Mouse (Mus musculus): ENCODE results near the gene Golph3l. TPM values are rescaled to one million over a fixed set of nuclear protein-coding genes. Genes with fewer than 3 reads are reported as not detected.

Golph3l gene
- polyA plus RNA-seq, 1 experiment, result 27.6 TPM

- Histone ChIP-seq H3K4me3 (ENCODE audit: insufficient read depth, low read length) (no peak overlapping the region), H3K4me1 (ENCODE audit: control insufficient read depth, insufficient read depth, low read length) (peaks cover 43% of the 10 kb centered on the region), H3K27ac (ENCODE audit: insufficient read depth, low read length) (peak overlapping the region; percentile 98)
- TF ChIP-seq POLR2A (IDR thresholded peaks at IDR 0.05; ENCODE audit: low read depth, low read length), result no peak
- no peak for TF ChIP-seq CTCF (IDR thresholded peaks at IDR 0.05; ENCODE audit: borderline replicate concordance, insufficient read depth, low read length)
Measured at GRCm38 (mm10) chr3:95668026-95668425, 79.3 kb downstream of the Golph3l start.

Other genes starting within 250 kb of the Golph3l start
- gene Setdb1, start 231.7 kb upstream of the Golph3l start, polyA plus RNA-seq (2011; ENCODE audit: insufficient read length, low read depth, missing spikeins), result 28.6 and 34.3 TPM in 2 replicates
- not detected in 2 replicates for gene 4930558C23Rik, start 186.1 kb upstream of the Golph3l start, polyA plus RNA-seq (2011; ENCODE audit: insufficient read length, low read depth, missing spikeins)
- gene Arnt, start 154.5 kb upstream of the Golph3l start, polyA plus RNA-seq (2011; ENCODE audit: insufficient read length, low read depth, missing spikeins), result 56.8 and 72.1 TPM in 2 replicates
- gene Ctsk, start 89.7 kb upstream of the Golph3l start, polyA plus RNA-seq (2011; ENCODE audit: insufficient read length, low read depth, missing spikeins), result 60.5 and 72.7 TPM in 2 replicates
- gene Ctss, start 62.1 kb upstream of the Golph3l start, polyA plus RNA-seq (2011; ENCODE audit: insufficient read length, low read depth, missing spikeins), result 0.60 and 5.1 TPM in 2 replicates
- gene Hormad1, start 29.3 kb upstream of the Golph3l start, polyA plus RNA-seq (2011; ENCODE audit: insufficient read length, low read depth, missing spikeins), result not detected in 2 replicates
- gene Ensa, start 36.1 kb downstream of the Golph3l start, polyA plus RNA-seq (2011; ENCODE audit: insufficient read length, low read depth, missing spikeins), result 71.5 and 86.4 TPM in 2 replicates
- 109 and 118 TPM in 2 replicates for gene Mcl1, start 69.9 kb downstream of the Golph3l start, polyA plus RNA-seq (2011; ENCODE audit: insufficient read length, low read depth, missing spikeins)
- 18.9 and 26.4 TPM in 2 replicates for gene Adamtsl4, start 99.0 kb downstream of the Golph3l start, polyA plus RNA-seq (2011; ENCODE audit: insufficient read length, low read depth, missing spikeins)
- gene Ecm1, start 150.6 kb downstream of the Golph3l start, polyA plus RNA-seq (2011; ENCODE audit: insufficient read length, low read depth, missing spikeins), result 155 and 327 TPM in 2 replicates
- gene Tars2, start 171.3 kb downstream of the Golph3l start, polyA plus RNA-seq (2011; ENCODE audit: insufficient read length, low read depth, missing spikeins), result 36.7 and 37.5 TPM in 2 replicates
- gene Rprd2, start 229.9 kb downstream of the Golph3l start, polyA plus RNA-seq (2011; ENCODE audit: insufficient read length, low read depth, missing spikeins), result 32.2 and 37.1 TPM in 2 replicates